Mouse (Mus musculus): ENCODE measurements around the gene Gm45808. TPM values are rescaled to one million over a fixed set of nuclear protein-coding genes. Genes with fewer than 3 reads are reported as not detected.

Gene Gm45808
- polyA plus RNA-seq, 1 experiment from 2014 or later = not detected

DNA sequence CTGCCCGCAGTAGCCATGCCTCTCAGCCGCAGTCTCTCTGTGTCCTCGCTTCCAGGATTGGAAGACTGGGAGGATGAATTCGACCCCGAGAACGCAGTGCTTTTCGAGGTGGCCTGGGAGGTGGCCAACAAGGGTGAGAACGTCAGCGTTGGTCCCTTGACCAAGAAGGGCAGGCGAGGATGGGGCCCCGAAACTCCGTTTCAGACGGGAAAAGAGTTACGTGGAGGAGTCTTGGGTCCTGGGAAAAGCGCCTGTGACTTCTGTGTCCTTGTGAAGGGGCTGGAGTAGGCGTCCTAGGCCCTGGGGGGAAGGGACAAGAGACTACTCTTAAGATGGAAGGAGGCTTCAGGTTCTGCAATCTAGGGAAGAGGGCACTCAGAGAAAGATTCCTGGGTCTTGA is 51.6 kb downstream of the Gm45808 start:
- no peak for TF ChIP-seq CTCF (IDR thresholded peaks at IDR 0.05)
- H3K27me3 ChIP-seq = no peaks in the 10 kb centered on the region
- ATAC-seq = peak; percentile 18
- POLR2A ChIA-PET = interaction anchor here (0.8 to 0.9 kb wide), 2 partner anchors 9 to 29 kb away, joined by 3 to 7 read pairs; no protein-coding TSS in a partner anchor
- no peak for DNase-seq (ENCODE audit: low read depth, low spot score)
- in situ Hi-C loops (cut with MboI; ENCODE audit: low pct_unique_long_range_greater_than_20kb) = no loop called here
- CTCF ChIA-PET = interaction anchor here (1.0 to 1.9 kb wide), 6 partner anchors 10 to 274 kb away, joined by 3 to 10 read pairs (median 4); no protein-coding TSS in a partner anchor

DNA sequence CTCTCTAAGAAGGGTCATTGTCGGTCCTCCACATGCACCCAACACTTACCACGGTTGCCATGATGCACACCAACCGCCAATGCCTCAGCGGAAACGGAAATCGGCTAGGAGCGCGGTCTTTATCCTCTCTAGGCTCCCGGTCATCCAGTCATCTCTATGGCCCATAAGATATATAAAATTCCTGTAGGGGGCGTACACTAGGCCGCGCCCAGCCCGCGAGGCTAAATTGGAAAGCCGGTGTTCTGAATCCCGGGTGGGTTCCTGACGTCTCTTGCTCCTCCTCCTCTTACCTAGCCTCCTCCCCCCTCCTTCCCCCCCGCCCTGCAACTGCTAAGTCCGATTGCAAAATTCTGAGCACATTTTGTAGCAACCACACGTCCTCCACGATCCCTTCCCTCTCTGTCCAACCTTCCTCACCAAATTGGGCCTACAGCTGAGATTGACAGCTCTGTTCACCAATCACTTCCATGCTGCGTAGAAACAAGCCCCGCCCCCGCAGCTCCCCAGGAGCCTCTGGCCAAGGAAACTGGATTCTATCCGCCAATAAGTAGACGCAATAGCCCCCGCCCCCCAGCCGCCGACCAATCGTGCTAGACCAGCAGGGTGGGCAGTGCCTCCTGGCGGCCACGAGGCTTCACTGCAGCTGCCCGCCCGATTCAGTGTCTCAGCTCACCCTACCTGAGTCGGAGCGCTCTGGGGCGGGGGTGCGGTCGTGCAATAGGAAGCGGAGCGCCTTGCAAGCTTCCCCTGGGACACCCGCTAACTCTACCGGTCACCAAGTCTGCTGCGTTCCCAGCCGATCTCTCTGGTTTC is 52.2 kb downstream of the Gm45808 start, which contains the start of gene Gys1:
Gene Gys1, plus strand, starts transcription at position 642 of the 813 bp plus-strand sequence.
- CTCF ChIA-PET = interaction anchor here (0.7 to 1.9 kb wide), 8 partner anchors 9 to 275 kb away, joined by 3 to 10 read pairs (median 3); no protein-coding TSS in a partner anchor
- no peaks in the 10 kb centered on the region for H3K27me3 ChIP-seq
- no peak for TF ChIP-seq CTCF (IDR thresholded peaks at IDR 0.05)
- in situ Hi-C loops (cut with MboI; ENCODE audit: low pct_unique_long_range_greater_than_20kb) = no loop called here
- POLR2A ChIA-PET = interaction anchor here (0.5 to 1.0 kb wide), 4 partner anchors 8 to 28 kb away, joined by 3 to 7 read pairs (median 3); no protein-coding TSS in a partner anchor
- DNase-seq (ENCODE audit: low read depth, low spot score) (peak; percentile 99), ATAC-seq (peak; percentile 74)

- ChIA-PET CTCF (interaction anchor here (0.7 to 1.9 kb wide), 6 partner anchors 8 to 275 kb away, joined by 3 to 10 read pairs (median 3); no protein-coding TSS in a partner anchor), POLR2A (interaction anchor here (1.0 kb wide), 1 partner anchor 23 kb away, joined by 3 read pairs; no protein-coding TSS in a partner anchor)
- ATAC-seq (no peak), DNase-seq (ENCODE audit: low read depth, low spot score) (no peak)
- in situ Hi-C loops (cut with MboI; ENCODE audit: low pct_unique_long_range_greater_than_20kb) = no loop called here
- H3K27me3 ChIP-seq = no peaks in the 10 kb centered on the region
- no peak for TF ChIP-seq CTCF (IDR thresholded peaks at IDR 0.05)
Observed at GRCm38 (mm10) chr7:45433835-45434202, 52.8 kb downstream of the Gm45808 start.

DNA sequence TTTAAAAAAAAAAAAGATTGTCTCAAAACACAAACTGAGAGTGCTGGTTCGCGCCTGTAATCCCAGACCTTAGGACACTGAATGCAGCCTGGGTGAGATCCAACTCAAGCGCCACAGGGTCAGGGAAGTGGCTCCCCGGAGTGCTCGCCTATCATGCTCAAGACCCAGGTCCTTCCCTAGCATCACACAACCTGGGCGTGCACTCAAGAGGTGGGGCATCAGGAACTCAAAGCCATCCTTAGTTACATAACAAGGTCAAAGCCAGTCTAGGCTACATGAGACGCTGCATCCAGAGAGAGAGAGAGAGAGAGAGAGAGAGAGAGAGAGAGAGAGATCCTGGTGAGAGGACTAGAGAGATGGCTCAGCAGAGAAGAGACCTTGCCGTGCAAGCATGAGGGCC is 60.1 kb downstream of the Gm45808 start:
- ChIA-PET CTCF (no interaction called here), POLR2A (interaction anchor here (0.8 kb wide), 1 partner anchor 8 kb away, joined by 7 read pairs; the partner anchor contains the start of gene Gys1)
- TF ChIP-seq CTCF (IDR thresholded peaks at IDR 0.05) = no peak
- no peak for ATAC-seq
- in situ Hi-C loops (cut with MboI; ENCODE audit: low pct_unique_long_range_greater_than_20kb) = no loop called here
- DNase-seq (ENCODE audit: low read depth, low spot score) = no peak
- no peaks in the 10 kb centered on the region for H3K27me3 ChIP-seq

- ATAC-seq (no peak), DNase-seq (ENCODE audit: low read depth, low spot score) (no peak)
- H3K27me3 ChIP-seq = no peaks in the 10 kb centered on the region
- in situ Hi-C loops (cut with MboI; ENCODE audit: low pct_unique_long_range_greater_than_20kb) = no loop called here
- POLR2A ChIA-PET = no interaction called here
- CTCF ChIA-PET = no interaction called here
- TF ChIP-seq CTCF (IDR thresholded peaks at IDR 0.05) = no peak
Observed at GRCm38 (mm10) chr7:45421194-45421593, 65.4 kb downstream of the Gm45808 start.

DNA sequence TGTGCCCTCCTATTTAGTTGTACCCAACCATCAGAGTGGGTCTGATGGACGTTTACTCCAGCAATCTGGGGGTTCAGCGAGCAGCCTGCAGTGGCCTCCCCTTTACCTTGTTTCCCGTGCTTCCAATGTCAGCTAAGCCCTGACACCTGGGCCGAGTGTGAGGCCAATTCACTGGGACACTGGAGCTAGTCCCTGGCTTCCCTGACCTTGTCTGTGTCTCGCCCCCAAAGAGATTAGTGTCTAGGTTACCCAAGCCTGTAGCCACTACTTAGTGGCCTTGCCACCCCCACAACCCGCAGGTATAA is 66.0 kb downstream of the Gm45808 start, which contains the start of gene Lhb:
Gene Lhb, plus strand, starts transcription at position 206 of the 305 bp plus-strand sequence.
- ChIA-PET POLR2A (no interaction called here), CTCF (no interaction called here)
- ATAC-seq = no peak
- TF ChIP-seq CTCF (IDR thresholded peaks at IDR 0.05) = no peak
- no peak for DNase-seq (ENCODE audit: low read depth, low spot score)
- no peaks in the 10 kb centered on the region for H3K27me3 ChIP-seq
- in situ Hi-C loops (cut with MboI; ENCODE audit: low pct_unique_long_range_greater_than_20kb) = no loop called here

DNA sequence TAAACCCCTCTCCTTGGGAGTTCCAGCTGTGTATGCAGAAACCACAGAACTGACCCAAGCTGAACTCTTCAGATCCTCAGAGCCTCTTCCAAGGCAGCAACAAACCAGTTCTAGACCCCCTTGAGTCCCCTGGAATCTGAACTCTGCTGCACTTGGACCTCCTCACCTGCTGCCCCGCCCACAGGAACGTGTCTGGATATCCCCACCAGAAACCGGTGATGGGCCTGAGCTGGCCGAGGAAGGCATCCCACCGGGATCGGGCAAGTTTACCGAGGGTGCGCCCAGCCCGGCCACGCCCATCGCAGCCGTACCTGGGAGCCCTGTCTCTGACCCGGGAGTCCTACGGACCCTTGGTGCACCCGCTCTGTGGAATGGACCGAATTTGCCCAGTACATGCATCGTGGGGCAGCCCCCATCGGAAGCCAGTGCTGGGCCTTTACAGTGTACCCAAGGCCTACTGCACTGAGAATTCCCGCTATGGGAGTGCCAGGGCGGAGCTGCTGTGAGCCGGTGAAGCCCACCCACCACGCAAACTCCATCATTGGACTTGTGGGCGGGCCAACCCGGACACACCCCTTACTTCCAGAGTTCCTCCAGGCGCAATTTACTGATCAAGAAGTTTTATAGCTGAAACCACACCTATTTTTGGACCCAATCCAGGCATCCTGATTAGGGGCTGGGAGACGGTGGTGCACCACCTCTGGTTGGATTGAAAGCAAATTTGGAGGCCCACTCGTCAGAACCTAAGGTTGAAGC is 66.6 kb downstream of the Gm45808 start:
- DNase-seq (ENCODE audit: low read depth, low spot score) = no peak
- ChIA-PET POLR2A (no interaction called here), CTCF (no interaction called here)
- ATAC-seq = no peak
- no peak for TF ChIP-seq CTCF (IDR thresholded peaks at IDR 0.05)
- H3K27me3 ChIP-seq = no peaks in the 10 kb centered on the region
- in situ Hi-C loops (cut with MboI; ENCODE audit: low pct_unique_long_range_greater_than_20kb) = no loop called here

GRCm38 (mm10) chr7:45417962-45418492 is 68.6 kb downstream of the Gm45808 start:
- in situ Hi-C loops (cut with MboI; ENCODE audit: low pct_unique_long_range_greater_than_20kb) = no loop called here
- CTCF ChIA-PET = no interaction called here

More at GRCm38 (mm10) chr7:45417962-45418492, 68.6 kb downstream of the Gm45808 start:
- ATAC-seq (no peak), DNase-seq (ENCODE audit: low read depth, low spot score) (no peak)
- POLR2A ChIA-PET = interaction anchor here (1.5 to 1.8 kb wide), 2 partner anchors 17 to 18 kb away, joined by 3 to 4 read pairs; no protein-coding TSS in a partner anchor
- TF ChIP-seq CTCF (IDR thresholded peaks at IDR 0.05) = no peak
- H3K27me3 ChIP-seq = no peaks in the 10 kb centered on the region

Other genes with a start within 250 kb of the Gm45808 start
- 0.81 TPM for gene Cd37, start 247.7 kb downstream of the Gm45808 start, polyA plus RNA-seq (2021)
- not detected for gene Slc6a16, start 245.7 kb downstream of the Gm45808 start, polyA plus RNA-seq (2021)
- gene Slc6a21, start 209.3 kb downstream of the Gm45808 start, polyA plus RNA-seq (2021) = not detected
- 15.0 TPM for gene Trpm4, start 153.0 kb downstream of the Gm45808 start, polyA plus RNA-seq (2021)
- 0.06 TPM for gene Hrc, start 151.5 kb downstream of the Gm45808 start, polyA plus RNA-seq (2021)
- gene Ppfia3, start 119.8 kb downstream of the Gm45808 start, polyA plus RNA-seq (2021) = 4.1 TPM
- gene Lin7b, start 116.2 kb downstream of the Gm45808 start, polyA plus RNA-seq (2021) = 4.7 TPM
- 328 TPM for gene Snrnp70, start 91.1 kb downstream of the Gm45808 start, polyA plus RNA-seq (2021)
- gene Kcna7, start 81.2 kb downstream of the Gm45808 start, polyA plus RNA-seq (2021) = 0.27 TPM
- gene Ntf5, start 73.1 kb downstream of the Gm45808 start, polyA plus RNA-seq (2021) = 3.0 TPM
- 0.14 TPM for gene Lhb, start 66.0 kb downstream of the Gm45808 start, polyA plus RNA-seq (2021)
- 59.3 TPM for gene Gys1, start 52.0 kb downstream of the Gm45808 start, polyA plus RNA-seq (2021)
- gene Ruvbl2, start 48.7 kb downstream of the Gm45808 start, polyA plus RNA-seq (2021) = 82.1 TPM
- 15.6 TPM for gene Ftl1, start 26.9 kb downstream of the Gm45808 start, polyA plus RNA-seq (2021)
- 201 TPM for gene Bax, start 19.9 kb downstream of the Gm45808 start, polyA plus RNA-seq (2021)
- 0.47 TPM for gene Tulp2, start 4.9 kb downstream of the Gm45808 start, polyA plus RNA-seq (2021)
- gene Dhdh, start 2.0 kb upstream of the Gm45808 start, polyA plus RNA-seq (2021) = 0.06 TPM
- 506 TPM for gene Nucb1, start 23.6 kb upstream of the Gm45808 start, polyA plus RNA-seq (2021)
- gene Ppp1r15a, start 39.5 kb upstream of the Gm45808 start, polyA plus RNA-seq (2021) = 123 TPM
- gene Plekha4, start 39.5 kb upstream of the Gm45808 start, polyA plus RNA-seq (2021) = 2.2 TPM
- 1.6 TPM for gene Hsd17b14, start 68.1 kb upstream of the Gm45808 start, polyA plus RNA-seq (2021)
- 57.2 TPM for gene Bcat2, start 83.3 kb upstream of the Gm45808 start, polyA plus RNA-seq (2021)
- gene Fgf21, start 128.7 kb upstream of the Gm45808 start, polyA plus RNA-seq (2021) = 0.14 TPM
- 0.91 TPM for gene Fut1, start 130.5 kb upstream of the Gm45808 start, polyA plus RNA-seq (2021)
- gene Izumo1, start 135.0 kb upstream of the Gm45808 start, polyA plus RNA-seq (2021) = 0.12 TPM
- 1.6 TPM for gene Rasip1, start 140.7 kb upstream of the Gm45808 start, polyA plus RNA-seq (2021)
- gene Mamstr, start 153.2 kb upstream of the Gm45808 start, polyA plus RNA-seq (2021) = 0.40 TPM
- 0.23 TPM for gene Fut2, start 179.6 kb upstream of the Gm45808 start, polyA plus RNA-seq (2021)
- gene Ntn5, start 197.2 kb upstream of the Gm45808 start, polyA plus RNA-seq (2021) = 2.3 TPM
- 4.4 TPM for gene Sec1, start 207.6 kb upstream of the Gm45808 start, polyA plus RNA-seq (2021)
- 43.7 TPM for gene Car11, start 213.0 kb upstream of the Gm45808 start, polyA plus RNA-seq (2021)
- gene Dbp, start 218.3 kb upstream of the Gm45808 start, polyA plus RNA-seq (2021) = 73.2 TPM
- gene Rpl18, start 228.6 kb upstream of the Gm45808 start, polyA plus RNA-seq (2021) = 807 TPM
- gene Sphk2, start 231.2 kb upstream of the Gm45808 start, polyA plus RNA-seq (2021) = 28.0 TPM
- 0.04 TPM for gene Fam83e, start 234.4 kb upstream of the Gm45808 start, polyA plus RNA-seq (2021)
- gene Spaca4, start 239.0 kb upstream of the Gm45808 start, polyA plus RNA-seq (2021) = not detected